Mouse (Mus musculus) heart, embryonic 11.5 days (tissue): ENCODE measurements around the gene Kif1b. TPM values are rescaled to one million over a fixed set of nuclear protein-coding genes. Genes with fewer than 3 reads are reported as not detected.

Experiments used
- ATAC-seq: fragments of 200-750 bp; cut with Nextera tagmentation; replicated peaks from 2 replicates; pipeline ENCODE4 v1.8.0; 2017; ENCODE audit warnings: moderate library complexity; ENCODE audit not compliant: insufficient number of reproducible peaks, low FRiP score, low TSS enrichment
- H3K27ac ChIP-seq: fragments of 300-500 bp; sonication (generic); 2 replicates; pipeline ENCODE4 v1.5.1; 2014; ENCODE audit warnings: mild to moderate bottlenecking, low read depth, low read length
- H3K27me3 ChIP-seq: fragments of 300-500 bp; sonication (generic); 2 replicates; pipeline ENCODE4 v1.6.1; 2014; ENCODE audit warnings: mild to moderate bottlenecking, low read length, mixed read lengths; ENCODE audit not compliant: control insufficient read depth, insufficient read depth
- H3K36me3 ChIP-seq: fragments of 300-500 bp; sonication (generic); 2 replicates; pipeline ENCODE4 v1.6.1; 2014; ENCODE audit warnings: mild to moderate bottlenecking, low read length, moderate library complexity, mixed read lengths; ENCODE audit not compliant: control insufficient read depth, insufficient read depth
- H3K4me1 ChIP-seq: fragments of 300-500 bp; sonication (generic); 2 replicates; pipeline ENCODE4 v1.6.1; 2014; ENCODE audit warnings: low read length; ENCODE audit not compliant: control insufficient read depth, insufficient read depth
- H3K4me2 ChIP-seq: fragments of 300-500 bp; sonication (generic); 2 replicates; pipeline ENCODE4 v1.6.1; 2014; ENCODE audit warnings: mild to moderate bottlenecking, moderate library complexity
- H3K4me3 ChIP-seq: fragments of 300-500 bp; sonication (generic); 2 replicates; pipeline ENCODE4 v1.5.1; 2014; ENCODE audit warnings: low read depth, low read length
- H3K9ac ChIP-seq: fragments of 300-500 bp; sonication (generic); 2 replicates; pipeline ENCODE4 v1.6.1; 2014; ENCODE audit warnings: mild to moderate bottlenecking, low read depth, low read length, moderate library complexity
- H3K9me3 ChIP-seq: fragments of 300-500 bp; sonication (generic); replicated peaks from 2 replicates; pipeline ENCODE4 v1.6.1; 2016; ENCODE audit warnings: low read length; ENCODE audit not compliant: control insufficient read depth
- WGBS: fragments of 180-500 bp; shearing (Covaris S2); extraction: QIAGEN DNeasy Blood & Tissue Kit; methylation state at CpG from one replicate; pipeline ENCODE4 v1.1.7; 2014; ENCODE audit not compliant: insufficient replicate concordance; 5-methylcytosine and 5-hydroxymethylcytosine counted together
- polyA plus RNA-seq: library from polyadenylated mRNA; unstranded; fragments of >200 nt; fragmentation: Nextera tagmentation; extraction: Ambion mirVana; gene quantifications from 2 replicates; pipeline ENCODE4 v1.2.1, GENCODE M21; 2014

Kif1b gene
- polyA plus RNA-seq, 1 experiment from 2014 or later, result 47.8 TPM

GRCm38 (mm10) chr4:149164150-149164549, 143.3 kb downstream of the Kif1b start:
- Histone ChIP-seq H3K27ac (no peak overlapping the region), H3K4me1 (peaks cover 9% of the 10 kb centered on the region), H3K9me3 (no peaks in the 10 kb centered on the region), H3K4me2 (no peak overlapping the region), H3K9ac (no peak overlapping the region), H3K4me3 (no peak overlapping the region), H3K27me3 (no peaks in the 10 kb centered on the region), H3K36me3 (peaks cover 12% of the 10 kb centered on the region; the same call in 1 of the 2 replicates)
- WGBS, result 62% methylated on average over 5 of the region's 5 CpGs
- no peak for ATAC-seq

- WGBS, result 72% methylated on average over 1 of the region's 1 CpGs
- Histone ChIP-seq H3K4me3 (no peak overlapping the region), H3K36me3 (peaks cover 15% of the 10 kb centered on the region), H3K9ac (no peak overlapping the region), H3K9me3 (no peaks in the 10 kb centered on the region), H3K27me3 (no peaks in the 10 kb centered on the region), H3K4me2 (no peak overlapping the region), H3K4me1 (peaks cover 9% of the 10 kb centered on the region), H3K27ac (no peak overlapping the region)
- ATAC-seq, result no peak
Observed at GRCm38 (mm10) chr4:149163196-149163595, 144.3 kb downstream of the Kif1b start.

- no peak for ATAC-seq
- WGBS, result 95% methylated on average over 6 of the region's 6 CpGs
Observed at GRCm38 (mm10) chr4:149161166-149161565, 146.3 kb downstream of the Kif1b start.

GRCm38 (mm10) chr4:149159891-149160290, 147.6 kb downstream of the Kif1b start:
- 89% methylated on average over 13 of the region's 13 CpGs for WGBS
- no peaks in the 10 kb centered on the region for H3K9me3 ChIP-seq
- H3K9ac ChIP-seq, result no peak overlapping the region
- peaks cover 45% of the 10 kb centered on the region for H3K36me3 ChIP-seq
- H3K4me2 ChIP-seq, result no peak overlapping the region
- ATAC-seq, result no peak
- H3K4me1 ChIP-seq, result no peaks in the 10 kb centered on the region
- H3K27me3 ChIP-seq, result no peaks in the 10 kb centered on the region
- H3K27ac ChIP-seq, result no peak overlapping the region
- H3K4me3 ChIP-seq, result no peak overlapping the region

More at GRCm38 (mm10) chr4:149161166-149161565, 146.3 kb downstream of the Kif1b start:
- no peak overlapping the region for H3K4me3 ChIP-seq
- H3K4me1 ChIP-seq, result peaks cover 9% of the 10 kb centered on the region
- H3K27ac ChIP-seq, result no peak overlapping the region
- no peaks in the 10 kb centered on the region for H3K9me3 ChIP-seq
- no peak overlapping the region for H3K4me2 ChIP-seq
- no peaks in the 10 kb centered on the region for H3K27me3 ChIP-seq
- peaks cover 33% of the 10 kb centered on the region for H3K36me3 ChIP-seq
- no peak overlapping the region for H3K9ac ChIP-seq

GRCm38 (mm10) chr4:149159203-149159602, 148.3 kb downstream of the Kif1b start:
- WGBS, result 76% methylated on average over 2 of the region's 2 CpGs
- Histone ChIP-seq H3K36me3 (peaks cover 48% of the 10 kb centered on the region), H3K4me3 (no peak overlapping the region), H3K4me1 (no peaks in the 10 kb centered on the region), H3K4me2 (no peak overlapping the region), H3K27me3 (no peaks in the 10 kb centered on the region), H3K9me3 (no peaks in the 10 kb centered on the region), H3K27ac (no peak overlapping the region), H3K9ac (no peak overlapping the region)
- no peak for ATAC-seq

GRCm38 (mm10) chr4:149157415-149157973, 150.0 kb downstream of the Kif1b start:
- no peak for ATAC-seq
- Histone ChIP-seq H3K27me3 (no peaks in the 10 kb centered on the region), H3K27ac (no peak overlapping the region), H3K9ac (no peak overlapping the region), H3K4me1 (no peaks in the 10 kb centered on the region), H3K4me3 (no peak overlapping the region), H3K4me2 (no peak overlapping the region), H3K36me3 (peaks cover 53% of the 10 kb centered on the region), H3K9me3 (no peaks in the 10 kb centered on the region)
- WGBS, result 91% methylated on average over 8 of the region's 8 CpGs

- no peak overlapping the region for H3K4me3 ChIP-seq
- H3K9ac ChIP-seq, result no peak overlapping the region
- peaks cover 64% of the 10 kb centered on the region for H3K36me3 ChIP-seq
- 96% methylated on average over 6 of the region's 6 CpGs for WGBS
- H3K27ac ChIP-seq, result no peak overlapping the region
- H3K9me3 ChIP-seq, result no peaks in the 10 kb centered on the region
- no peaks in the 10 kb centered on the region for H3K4me1 ChIP-seq
- no peak for ATAC-seq
- no peak overlapping the region for H3K4me2 ChIP-seq
- H3K27me3 ChIP-seq, result no peaks in the 10 kb centered on the region
Observed at GRCm38 (mm10) chr4:149155711-149156110, 151.8 kb downstream of the Kif1b start.

GRCm38 (mm10) chr4:149154859-149155258, 152.6 kb downstream of the Kif1b start:
- Histone ChIP-seq H3K9me3 (no peaks in the 10 kb centered on the region), H3K9ac (no peak overlapping the region), H3K4me1 (no peaks in the 10 kb centered on the region), H3K27me3 (no peaks in the 10 kb centered on the region), H3K4me3 (no peak overlapping the region), H3K36me3 (peaks cover 62% of the 10 kb centered on the region), H3K4me2 (no peak overlapping the region), H3K27ac (no peak overlapping the region)
- 96% methylated on average over 7 of the region's 7 CpGs for WGBS
- no peak for ATAC-seq

- no peak overlapping the region for H3K4me2 ChIP-seq
- H3K4me3 ChIP-seq, result no peak overlapping the region
- H3K27me3 ChIP-seq, result no peaks in the 10 kb centered on the region
- no peak overlapping the region for H3K9ac ChIP-seq
- H3K27ac ChIP-seq, result no peak overlapping the region
- no peaks in the 10 kb centered on the region for H3K9me3 ChIP-seq
- WGBS, result 90% methylated on average over 11 of the region's 11 CpGs
- peaks cover 8% of the 10 kb centered on the region for H3K4me1 ChIP-seq
- H3K36me3 ChIP-seq, result peaks cover 37% of the 10 kb centered on the region
- no peak; the same call in 1 of the 2 replicates for ATAC-seq
Observed at GRCm38 (mm10) chr4:149150721-149151120, 156.8 kb downstream of the Kif1b start.
